Mouse (Mus musculus) forebrain, embryonic 12.5 days (tissue): ENCODE results near the gene Fam131c. TPM values are rescaled to one million over a fixed set of nuclear protein-coding genes. Genes with fewer than 3 reads are reported as not detected.

ENCODE experiments used
- ATAC-seq: fragments of 200-750 bp; cut with Nextera tagmentation; 2 replicates; pipeline ENCODE4 v1.8.0; 2017; ENCODE audit warnings: moderate TSS enrichment; ENCODE audit not compliant: low FRiP score
- H3K27ac ChIP-seq: fragments of 300-500 bp; sonication (generic); 2 replicates; pipeline ENCODE4 v1.5.1; 2016; ENCODE audit warnings: mild to moderate bottlenecking
- H3K27me3 ChIP-seq: fragments of 300-500 bp; sonication (generic); 2 replicates; pipeline ENCODE4 v1.6.1; 2016; ENCODE audit warnings: mild to moderate bottlenecking
- H3K36me3 ChIP-seq: fragments of 300-500 bp; sonication (generic); replicated peaks from 2 replicates; pipeline ENCODE4 v1.6.1; 2016; ENCODE audit warnings: mild to moderate bottlenecking
- H3K4me1 ChIP-seq: fragments of 300-500 bp; sonication (generic); 2 replicates; pipeline ENCODE4 v1.6.1; 2016
- H3K4me2 ChIP-seq: fragments of 300-500 bp; sonication (generic); 2 replicates; pipeline ENCODE4 v1.6.1; 2016; ENCODE audit warnings: mild to moderate bottlenecking, moderate library complexity
- H3K4me3 ChIP-seq: fragments of 300-500 bp; sonication (generic); replicated peaks from 2 replicates; pipeline ENCODE4 v1.5.1; 2016; ENCODE audit warnings: mild to moderate bottlenecking
- H3K9ac ChIP-seq: fragments of 300-500 bp; sonication (generic); 2 replicates; pipeline ENCODE4 v1.6.1; 2016; ENCODE audit warnings: mild to moderate bottlenecking
- H3K9me3 ChIP-seq: fragments of 300-500 bp; sonication (generic); 2 replicates; pipeline ENCODE4 v1.6.1; 2016
- WGBS: fragments of 180-500 bp; shearing (Covaris S2); methylation state at CpG from one replicate; pipeline ENCODE4 v1.1.7; 2016; 5-methylcytosine and 5-hydroxymethylcytosine counted together
- microRNA-seq: library from miRNA; unstranded; fragments of <30 nt; microRNA quantifications from one replicate; pipeline ENCODE4, GENCODE M21; 2017
- polyA plus RNA-seq: library from polyadenylated mRNA; unstranded; fragments of >200 nt; fragmentation: Nextera tagmentation; extraction: Ambion mirVana; gene quantifications from 2 replicates; pipeline ENCODE4 v1.2.1, GENCODE M21; 2016

The Fam131c gene
- polyA plus RNA-seq, 1 experiment from 2014 or later = 1.00 TPM

GRCm38 (mm10) chr4:141429847-141430246, 61.8 kb downstream of the Fam131c start:
- no peak overlapping the region for H3K4me3 ChIP-seq
- H3K4me1 ChIP-seq = peaks cover 13% of the 10 kb centered on the region
- ATAC-seq = no peak
- no peak overlapping the region for H3K27ac ChIP-seq
- peaks cover 17% of the 10 kb centered on the region for H3K27me3 ChIP-seq
- H3K9me3 ChIP-seq = no peaks in the 10 kb centered on the region
- H3K36me3 ChIP-seq = no peaks in the 10 kb centered on the region
- H3K9ac ChIP-seq = no peak overlapping the region
- WGBS = 49% methylated on average over 9 of the region's 9 CpGs
- H3K4me2 ChIP-seq = no peak overlapping the region

GRCm38 (mm10) chr4:141430997-141431396, 63.0 kb downstream of the Fam131c start:
- ATAC-seq = no peak
- Histone ChIP-seq H3K27me3 (peaks cover 7% of the 10 kb centered on the region), H3K9ac (no peak overlapping the region), H3K4me2 (no peak overlapping the region), H3K36me3 (no peaks in the 10 kb centered on the region), H3K9me3 (no peaks in the 10 kb centered on the region), H3K4me1 (peaks cover 3% of the 10 kb centered on the region), H3K4me3 (no peak overlapping the region), H3K27ac (no peak overlapping the region)
- WGBS = 50% methylated on average over 9 of the region's 9 CpGs

- WGBS = 64% methylated on average over 14 of the region's 14 CpGs
- H3K4me2 ChIP-seq = no peak overlapping the region
Observed at GRCm38 (mm10) chr4:141432666-141433065, 64.6 kb downstream of the Fam131c start.

GRCm38 (mm10) chr4:141433191-141433590, 65.2 kb downstream of the Fam131c start:
- Histone ChIP-seq H3K27ac (no peak overlapping the region), H3K4me1 (no peaks in the 10 kb centered on the region), H3K27me3 (no peaks in the 10 kb centered on the region; the same call in 1 of the 2 replicates), H3K4me2 (no peak overlapping the region), H3K36me3 (no peaks in the 10 kb centered on the region), H3K4me3 (no peak overlapping the region), H3K9me3 (no peaks in the 10 kb centered on the region), H3K9ac (no peak overlapping the region)
- WGBS = 86% methylated on average over 18 of the region's 18 CpGs
- no peak for ATAC-seq

More at GRCm38 (mm10) chr4:141432666-141433065, 64.6 kb downstream of the Fam131c start:
- ATAC-seq = no peak
- Histone ChIP-seq H3K9me3 (no peaks in the 10 kb centered on the region), H3K27ac (no peak overlapping the region), H3K36me3 (no peaks in the 10 kb centered on the region), H3K4me1 (no peaks in the 10 kb centered on the region), H3K9ac (no peak overlapping the region), H3K27me3 (no peaks in the 10 kb centered on the region; the same call in 1 of the 2 replicates), H3K4me3 (no peak overlapping the region)

Small RNA genes within 50 kb of the gene (microRNA-seq; reads per million reads assigned to microRNA genes)
- gene Gm25690 = not detected

Other genes with a start within 250 kb of the Fam131c start
- 32.2 and 36.4 TPM in 2 replicates for gene Szrd1, start 228.4 kb upstream of the Fam131c start, polyA plus RNA-seq
- 24.7 and 26.9 TPM in 2 replicates for gene Fbxo42, start 220.3 kb upstream of the Fam131c start, polyA plus RNA-seq
- 6.5 and 7.0 TPM in 2 replicates for gene Rsg1, start 154.3 kb upstream of the Fam131c start, polyA plus RNA-seq
- gene Arhgef19, start 128.7 kb upstream of the Fam131c start, polyA plus RNA-seq = 1.9 and 2.6 TPM in 2 replicates
- 1.9 and 2.0 TPM in 2 replicates for gene Epha2, start 67.0 kb upstream of the Fam131c start, polyA plus RNA-seq
- not detected in 2 replicates for gene Clcnka, start 30.5 kb downstream of the Fam131c start, polyA plus RNA-seq
- not detected in 2 replicates for gene Clcnkb, start 47.8 kb downstream of the Fam131c start, polyA plus RNA-seq
- gene Hspb7, start 52.6 kb downstream of the Fam131c start, polyA plus RNA-seq = not detected in 2 replicates
- gene Srarp, start 67.9 kb downstream of the Fam131c start, polyA plus RNA-seq = not detected in 2 replicates
- gene Zbtb17, start 76.4 kb downstream of the Fam131c start, polyA plus RNA-seq = 58.6 and 61.2 TPM in 2 replicates
- 20.3 and 20.9 TPM in 2 replicates for gene Spen, start 170.4 kb downstream of the Fam131c start, polyA plus RNA-seq
- 17.3 and 19.8 TPM in 2 replicates for gene Fblim1, start 237.9 kb downstream of the Fam131c start, polyA plus RNA-seq